Mouse (Mus musculus): ENCODE results near the gene Ercc8. TPM values are rescaled to one million over a fixed set of nuclear protein-coding genes. Genes with fewer than 3 reads are reported as not detected.

Gene Ercc8
- polyA plus RNA-seq, 1 experiment from 2014 or later = 19.4 TPM

DNA sequence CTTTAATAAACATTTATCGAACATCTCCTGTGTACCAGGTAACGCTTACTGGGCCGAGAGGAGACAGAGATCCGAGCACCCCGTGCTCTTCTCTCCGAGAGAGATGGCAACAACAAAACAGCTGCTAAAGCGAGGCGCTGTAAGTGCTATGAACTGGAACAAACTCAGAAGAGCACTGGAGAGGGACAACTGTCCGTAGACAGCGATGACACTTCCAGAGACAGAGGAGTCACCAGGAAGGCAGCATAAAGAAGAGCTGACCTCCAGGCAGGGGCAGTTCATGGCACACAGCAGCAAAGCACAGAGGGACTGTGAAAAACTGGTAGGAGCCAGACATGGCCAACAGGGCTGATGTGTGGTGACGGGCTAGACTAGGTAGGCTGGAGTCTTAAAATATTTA, 34.4 kb upstream of the Ercc8 start:
- Histone ChIP-seq H3K36me3 (ENCODE audit: control insufficient read depth, insufficient read depth, low read length) (no peaks in the 10 kb centered on the region), H3K4me3 (ENCODE audit: low read depth, low read length) (no peak overlapping the region), H3K27me3 (replicated peaks; ENCODE audit: control insufficient read depth, insufficient read depth, low read length) (no peaks in the 10 kb centered on the region), H3K4me1 (replicated peaks; ENCODE audit: control insufficient read depth, insufficient read depth, low read length) (peaks cover 14% of the 10 kb centered on the region; the same call in 1 of the 2 replicates), H3K4me2 (ENCODE audit: low read length) (no peak overlapping the region), H3K9ac (ENCODE audit: low read length) (no peak overlapping the region), H3K9me3 (ENCODE audit: control insufficient read depth, low read length) (no peaks in the 10 kb centered on the region), H3K27ac (ENCODE audit: low read depth) (no peak overlapping the region)
- ATAC-seq (replicated peaks; ENCODE audit: low FRiP score, low TSS enrichment, low read depth) (no peak), DNase-seq (ENCODE audit: low spot score) (no peak)
- WGBS = 84% methylated on average over 11 of the region's 11 CpGs

DNA sequence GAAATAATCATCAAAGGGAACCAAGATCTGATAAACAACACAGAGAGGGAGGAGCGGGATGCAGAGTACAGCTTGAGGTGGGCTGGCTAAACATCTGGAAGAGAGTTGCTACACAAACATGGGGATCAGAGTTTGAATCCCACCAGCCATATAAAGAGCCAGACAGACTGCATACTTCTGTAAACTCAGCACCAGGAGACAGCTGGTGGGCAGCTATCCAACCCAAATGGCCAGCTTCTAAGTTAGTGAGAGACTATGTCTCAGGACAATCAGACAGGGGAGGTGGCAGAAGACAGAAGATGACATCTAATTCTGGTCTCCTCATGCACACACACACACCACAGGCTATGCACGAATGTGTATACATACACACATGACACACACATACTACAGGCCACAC, 32.3 kb upstream of the Ercc8 start:
- no peak for DNase-seq (ENCODE audit: low spot score)
- Histone ChIP-seq H3K9me3 (ENCODE audit: control insufficient read depth, low read length) (no peaks in the 10 kb centered on the region), H3K4me3 (ENCODE audit: low read depth, low read length) (no peak overlapping the region), H3K36me3 (ENCODE audit: control insufficient read depth, insufficient read depth, low read length) (no peaks in the 10 kb centered on the region), H3K4me2 (ENCODE audit: low read length) (no peak overlapping the region), H3K27me3 (replicated peaks; ENCODE audit: control insufficient read depth, insufficient read depth, low read length) (no peaks in the 10 kb centered on the region), H3K9ac (ENCODE audit: low read length) (no peak overlapping the region), H3K27ac (ENCODE audit: low read depth) (no peak overlapping the region), H3K4me1 (replicated peaks; ENCODE audit: control insufficient read depth, insufficient read depth, low read length) (peaks cover 8% of the 10 kb centered on the region; the same call in 1 of the 2 replicates)
- ATAC-seq (replicated peaks; ENCODE audit: low FRiP score, low TSS enrichment, low read depth) = no peak
- WGBS = 79% methylated on average over 2 of the region's 2 CpGs

DNA sequence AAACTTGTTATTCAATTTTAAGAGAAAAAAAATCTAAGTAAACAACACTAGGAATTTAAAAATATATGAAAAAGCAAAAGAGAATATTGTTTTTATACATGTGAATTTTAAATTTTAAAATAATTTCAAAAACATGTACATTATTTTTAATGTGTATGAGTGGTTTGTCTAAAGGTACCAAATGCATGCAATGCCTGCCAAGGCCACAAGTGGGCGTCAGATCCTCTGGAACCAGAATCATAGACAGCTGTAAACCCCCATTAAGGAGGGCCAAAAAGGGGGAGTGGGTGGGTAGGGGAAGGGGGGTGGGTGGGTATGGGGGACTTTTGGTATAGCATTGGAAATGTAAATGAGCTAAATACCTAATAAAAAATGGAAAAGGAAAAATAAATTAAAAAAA, 31.4 kb upstream of the Ercc8 start:
- Histone ChIP-seq H3K4me1 (replicated peaks; ENCODE audit: control insufficient read depth, insufficient read depth, low read length) (peaks cover 6% of the 10 kb centered on the region; the same call in 1 of the 2 replicates), H3K27me3 (replicated peaks; ENCODE audit: control insufficient read depth, insufficient read depth, low read length) (no peaks in the 10 kb centered on the region), H3K4me3 (ENCODE audit: low read depth, low read length) (no peak overlapping the region), H3K36me3 (ENCODE audit: control insufficient read depth, insufficient read depth, low read length) (no peaks in the 10 kb centered on the region), H3K9ac (ENCODE audit: low read length) (no peak overlapping the region), H3K27ac (ENCODE audit: low read depth) (no peak overlapping the region), H3K9me3 (ENCODE audit: control insufficient read depth, low read length) (no peaks in the 10 kb centered on the region), H3K4me2 (ENCODE audit: low read length) (no peak overlapping the region)
- WGBS = 8% methylated on average over 1 of the region's 1 CpGs
- ATAC-seq (replicated peaks; ENCODE audit: low FRiP score, low TSS enrichment, low read depth) (no peak), DNase-seq (ENCODE audit: low spot score) (no peak)

DNA sequence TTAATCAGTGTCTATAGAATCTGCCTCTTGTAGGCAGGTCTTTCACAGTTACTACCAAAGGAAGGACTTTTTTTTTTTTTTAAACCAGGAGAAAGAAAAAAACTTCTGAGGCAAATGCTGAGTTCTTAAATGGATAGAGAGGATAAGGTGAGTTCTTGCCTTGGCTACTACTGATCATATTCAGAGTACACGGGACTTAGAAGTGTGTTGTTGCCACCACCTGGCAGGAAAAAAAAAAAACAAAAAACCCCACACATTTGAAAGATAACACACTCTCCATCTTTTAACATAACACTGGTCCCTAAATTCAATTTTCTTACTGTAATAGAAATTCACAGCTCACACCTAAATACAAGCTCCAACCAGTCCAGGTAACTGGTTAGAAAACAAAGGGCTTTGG, 30.6 kb upstream of the Ercc8 start:
- no peaks in the 10 kb centered on the region for H3K9me3 ChIP-seq (ENCODE audit: control insufficient read depth, low read length)
- no peak for DNase-seq (ENCODE audit: low spot score)
- H3K4me3 ChIP-seq (ENCODE audit: low read depth, low read length) = no peak overlapping the region
- H3K27ac ChIP-seq (ENCODE audit: low read depth) = no peak overlapping the region
- H3K27me3 ChIP-seq (replicated peaks; ENCODE audit: control insufficient read depth, insufficient read depth, low read length) = no peaks in the 10 kb centered on the region
- peaks cover 9% of the 10 kb centered on the region; the same call in 1 of the 2 replicates for H3K4me1 ChIP-seq (replicated peaks; ENCODE audit: control insufficient read depth, insufficient read depth, low read length)
- H3K36me3 ChIP-seq (ENCODE audit: control insufficient read depth, insufficient read depth, low read length) = no peaks in the 10 kb centered on the region
- H3K4me2 ChIP-seq (ENCODE audit: low read length) = no peak overlapping the region
- H3K9ac ChIP-seq (ENCODE audit: low read length) = no peak overlapping the region
- WGBS = 58% methylated on average over 1 of the region's 1 CpGs
- ATAC-seq (replicated peaks; ENCODE audit: low FRiP score, low TSS enrichment, low read depth) = no peak

DNA sequence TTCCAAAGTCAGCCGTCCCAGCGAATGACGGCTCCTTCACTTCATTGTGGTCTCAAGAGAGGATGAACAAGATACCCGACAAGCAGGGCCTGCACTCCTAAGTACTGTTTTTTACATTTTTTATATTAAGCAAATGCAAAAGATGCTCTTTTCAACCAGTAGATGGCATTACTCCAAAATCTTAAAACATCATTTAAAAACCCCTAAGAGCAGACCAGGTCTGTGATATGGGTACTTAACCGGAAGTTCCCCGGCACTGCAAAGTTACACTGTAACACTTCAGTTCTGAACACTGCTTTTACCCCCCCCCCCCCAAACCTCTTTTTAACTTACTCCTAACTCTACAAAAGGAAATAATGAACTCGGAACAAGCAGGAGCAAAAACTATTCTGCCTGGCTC, 29.5 kb upstream of the Ercc8 start:
- no peaks in the 10 kb centered on the region for H3K9me3 ChIP-seq (ENCODE audit: control insufficient read depth, low read length)
- DNase-seq (ENCODE audit: low spot score) = no peak

DNA sequence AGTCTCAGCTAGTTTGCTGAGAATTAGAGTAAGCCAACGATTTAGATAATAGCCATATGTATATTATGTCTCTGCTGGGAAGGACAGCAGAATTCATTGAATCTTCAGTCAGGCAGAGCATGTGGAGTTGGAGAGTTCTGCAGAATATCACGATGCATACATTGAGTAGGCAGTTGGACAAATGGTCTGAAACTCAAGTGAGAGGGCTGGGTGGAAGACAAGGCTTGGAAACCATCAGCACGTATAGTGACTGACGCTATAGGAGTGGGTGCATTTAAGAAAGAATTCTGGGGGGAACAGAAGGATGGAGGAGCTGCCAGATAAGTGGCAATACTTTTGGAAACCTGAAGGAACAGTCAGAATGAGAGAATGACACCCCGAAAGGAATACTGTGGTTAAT, 27.8 kb upstream of the Ercc8 start:
- no peak for DNase-seq (ENCODE audit: low spot score)
- Histone ChIP-seq H3K9me3 (ENCODE audit: control insufficient read depth, low read length) (no peaks in the 10 kb centered on the region), H3K27me3 (replicated peaks; ENCODE audit: control insufficient read depth, insufficient read depth, low read length) (no peaks in the 10 kb centered on the region), H3K9ac (ENCODE audit: low read length) (no peak overlapping the region), H3K4me2 (ENCODE audit: low read length) (no peak overlapping the region), H3K4me3 (ENCODE audit: low read depth, low read length) (no peak overlapping the region), H3K36me3 (ENCODE audit: control insufficient read depth, insufficient read depth, low read length) (no peaks in the 10 kb centered on the region), H3K4me1 (replicated peaks; ENCODE audit: control insufficient read depth, insufficient read depth, low read length) (peaks cover 4% of the 10 kb centered on the region; the same call in 1 of the 2 replicates), H3K27ac (ENCODE audit: low read depth) (no peak overlapping the region)
- no peak for ATAC-seq (replicated peaks; ENCODE audit: low FRiP score, low TSS enrichment, low read depth)
- WGBS = 75% methylated on average over 5 of the region's 5 CpGs

More for the DNA sequence above, 29.5 kb upstream of the Ercc8 start:
- H3K27ac ChIP-seq (ENCODE audit: low read depth) = no peak overlapping the region
- H3K4me2 ChIP-seq (ENCODE audit: low read length) = no peak overlapping the region
- H3K4me1 ChIP-seq (replicated peaks; ENCODE audit: control insufficient read depth, insufficient read depth, low read length) = peaks cover 4% of the 10 kb centered on the region; the same call in 1 of the 2 replicates
- H3K4me3 ChIP-seq (ENCODE audit: low read depth, low read length) = no peak overlapping the region
- WGBS = 65% methylated on average over 7 of the region's 7 CpGs
- no peak for ATAC-seq (replicated peaks; ENCODE audit: low FRiP score, low TSS enrichment, low read depth)
- H3K9ac ChIP-seq (ENCODE audit: low read length) = no peak overlapping the region
- no peaks in the 10 kb centered on the region for H3K36me3 ChIP-seq (ENCODE audit: control insufficient read depth, insufficient read depth, low read length)
- no peaks in the 10 kb centered on the region for H3K27me3 ChIP-seq (replicated peaks; ENCODE audit: control insufficient read depth, insufficient read depth, low read length)

DNA sequence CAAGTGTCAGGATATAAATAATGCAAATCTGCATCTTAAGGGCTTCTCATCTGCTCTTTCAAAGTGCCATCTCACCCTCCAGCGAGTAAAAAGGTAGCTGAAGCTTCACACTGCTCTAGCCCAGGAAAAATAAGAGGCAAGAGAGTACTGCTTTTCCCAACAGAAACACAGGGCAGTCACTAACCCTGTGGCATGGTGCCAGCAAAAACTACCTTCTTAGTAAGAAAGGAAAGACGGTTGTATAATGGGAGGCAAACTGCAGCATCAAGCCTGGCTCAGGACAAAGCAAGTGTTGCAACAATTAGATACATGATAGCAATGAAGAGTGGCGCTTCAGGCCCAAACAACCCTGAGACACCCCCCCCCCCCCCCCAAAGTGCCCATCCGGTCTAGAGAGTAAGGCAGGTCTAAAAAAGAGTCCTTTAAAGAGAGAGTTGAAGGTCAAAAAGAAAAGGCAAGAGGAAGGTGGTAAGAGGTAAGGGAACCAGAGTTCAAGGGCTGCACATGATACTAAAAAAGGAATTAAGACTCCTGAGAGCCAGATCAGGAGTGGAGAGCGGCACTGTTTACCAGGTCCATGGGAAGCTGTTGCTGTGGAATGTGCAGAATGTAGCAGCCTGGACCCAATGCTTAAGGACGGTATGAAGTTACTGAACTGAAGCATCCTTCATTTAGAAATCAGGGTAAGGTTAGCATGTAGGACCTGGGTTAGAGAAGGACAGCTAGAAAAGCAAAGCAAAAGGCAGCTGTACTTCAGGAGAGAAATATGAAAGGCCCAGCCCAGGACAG, 26.3 kb upstream of the Ercc8 start:
- peaks cover 4% of the 10 kb centered on the region; the same call in 1 of the 2 replicates for H3K4me1 ChIP-seq (replicated peaks; ENCODE audit: control insufficient read depth, insufficient read depth, low read length)
- DNase-seq (ENCODE audit: low spot score) (no peak), ATAC-seq (replicated peaks; ENCODE audit: low FRiP score, low TSS enrichment, low read depth) (no peak)
- H3K4me2 ChIP-seq (ENCODE audit: low read length) = no peak overlapping the region
- H3K27ac ChIP-seq (ENCODE audit: low read depth) = no peak overlapping the region
- H3K4me3 ChIP-seq (ENCODE audit: low read depth, low read length) = no peak overlapping the region
- 51% methylated on average over 6 of the region's 6 CpGs for WGBS
- H3K27me3 ChIP-seq (replicated peaks; ENCODE audit: control insufficient read depth, insufficient read depth, low read length) = no peaks in the 10 kb centered on the region
- H3K9me3 ChIP-seq (ENCODE audit: control insufficient read depth, low read length) = no peaks in the 10 kb centered on the region
- no peaks in the 10 kb centered on the region for H3K36me3 ChIP-seq (ENCODE audit: control insufficient read depth, insufficient read depth, low read length)
- no peak overlapping the region for H3K9ac ChIP-seq (ENCODE audit: low read length)

DNA sequence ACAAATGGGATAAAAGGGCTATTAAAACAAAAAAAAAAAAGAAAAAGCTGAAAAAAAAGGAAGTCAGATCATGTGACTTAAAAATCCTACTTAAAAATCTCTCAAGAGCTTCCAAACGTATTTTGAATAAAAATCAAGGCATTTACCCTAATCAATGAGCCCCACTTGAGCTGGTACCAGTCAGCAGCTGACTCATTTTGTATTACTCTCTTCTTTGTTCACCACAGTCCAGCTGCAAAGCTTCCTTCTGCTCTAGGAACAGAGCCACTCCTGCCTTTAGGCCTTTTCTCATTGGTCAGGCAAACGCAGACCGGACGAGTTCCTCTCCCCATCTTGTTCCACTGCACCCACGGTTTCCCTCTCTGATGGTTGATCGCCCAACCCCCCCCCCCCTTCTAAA, 22.9 kb upstream of the Ercc8 start:
- 81% methylated on average over 6 of the region's 6 CpGs for WGBS
- H3K4me1 ChIP-seq (replicated peaks; ENCODE audit: control insufficient read depth, insufficient read depth, low read length) = peaks cover 4% of the 10 kb centered on the region; the same call in 1 of the 2 replicates
- H3K4me2 ChIP-seq (ENCODE audit: low read length) = no peak overlapping the region
- H3K4me3 ChIP-seq (ENCODE audit: low read depth, low read length) = no peak overlapping the region
- no peaks in the 10 kb centered on the region for H3K9me3 ChIP-seq (ENCODE audit: control insufficient read depth, low read length)
- no peaks in the 10 kb centered on the region for H3K36me3 ChIP-seq (ENCODE audit: control insufficient read depth, insufficient read depth, low read length)
- H3K27ac ChIP-seq (ENCODE audit: low read depth) = no peak overlapping the region
- H3K27me3 ChIP-seq (replicated peaks; ENCODE audit: control insufficient read depth, insufficient read depth, low read length) = no peaks in the 10 kb centered on the region
- ATAC-seq (replicated peaks; ENCODE audit: low FRiP score, low TSS enrichment, low read depth) (no peak), DNase-seq (ENCODE audit: low spot score) (no peak)
- no peak overlapping the region for H3K9ac ChIP-seq (ENCODE audit: low read length)

DNA sequence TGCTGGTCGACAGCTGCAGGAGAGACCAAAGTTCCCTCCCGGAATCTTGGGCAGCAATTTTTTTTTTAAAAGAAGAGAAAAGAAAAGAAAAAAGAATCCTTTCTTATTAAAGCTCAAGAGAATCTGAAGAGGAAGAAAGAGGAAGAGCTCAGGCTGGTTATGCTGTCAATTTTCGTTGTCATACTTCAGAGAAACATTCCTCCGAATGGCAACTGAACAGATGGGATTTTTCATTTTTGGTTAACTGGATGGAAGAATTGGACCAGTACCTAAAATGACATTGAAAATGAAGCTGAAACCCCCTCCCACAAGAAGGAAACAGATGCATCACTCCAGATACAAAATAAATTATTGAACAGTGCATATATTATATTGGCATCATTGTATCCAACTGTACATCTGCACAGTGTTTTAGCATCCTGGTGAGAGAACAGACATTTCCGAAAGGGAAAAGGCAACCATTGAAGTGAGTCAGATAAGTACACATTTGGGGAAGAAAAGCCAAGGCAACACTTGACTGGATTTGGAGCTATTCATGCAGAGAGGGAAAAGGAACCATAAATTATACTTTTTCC, 20.0 kb upstream of the Ercc8 start:
- no peaks in the 10 kb centered on the region for H3K36me3 ChIP-seq (ENCODE audit: control insufficient read depth, insufficient read depth, low read length)
- no peak overlapping the region for H3K9ac ChIP-seq (ENCODE audit: low read length)
- no peak overlapping the region for H3K4me2 ChIP-seq (ENCODE audit: low read length)
- H3K27me3 ChIP-seq (replicated peaks; ENCODE audit: control insufficient read depth, insufficient read depth, low read length) = no peaks in the 10 kb centered on the region
- WGBS = 76% methylated on average over 5 of the region's 5 CpGs
- H3K27ac ChIP-seq (ENCODE audit: low read depth) = no peak overlapping the region
- no peaks in the 10 kb centered on the region for H3K9me3 ChIP-seq (ENCODE audit: control insufficient read depth, low read length)
- DNase-seq (ENCODE audit: low spot score) (no peak), ATAC-seq (replicated peaks; ENCODE audit: low FRiP score, low TSS enrichment, low read depth) (no peak)
- no peaks in the 10 kb centered on the region for H3K4me1 ChIP-seq (replicated peaks; ENCODE audit: control insufficient read depth, insufficient read depth, low read length)
- no peak overlapping the region for H3K4me3 ChIP-seq (ENCODE audit: low read depth, low read length)

All from intestine, embryonic 14.5 days (tissue).